Mouse (Mus musculus): Measurements from ENCODE around the gene Ces5a. TPM values are rescaled to one million over a fixed set of nuclear protein-coding genes. Genes with fewer than 3 reads are reported as not detected.
A peak's percentile ranks its signal among the peaks of the same experiment; 100 is the strongest.
"Not testable (repeated sequence)": the region's sequence is repeated elsewhere in the genome, so short reads cannot be mapped to it uniquely, and the experiment has no call there.

The Ces5a gene
- polyA plus RNA-seq (2012; rRNA removed), result 0.09 and 0.29 TPM in 2 replicates

GRCm38 (mm10) chr8:93535730-93536129 is at the start of gene Ces5a:
Gene Ces5a (minus strand): TSS chr8:93535830.
- WGBS, result 55% methylated on average over 5 of the region's 5 CpGs
- DNase-seq (ENCODE audit: low read depth, low spot score), result no peak

- no peak for DNase-seq (ENCODE audit: low read depth, low spot score)
- WGBS, result 85% methylated on average over 9 of the region's 9 CpGs
Measured at GRCm38 (mm10) chr8:93572841-93573240, 37.2 kb upstream of the Ces5a start.

GRCm38 (mm10) chr8:93572095-93572501 is 36.5 kb upstream of the Ces5a start:
- no peak for DNase-seq (ENCODE audit: low read depth, low spot score)
- WGBS, result 34% methylated on average over 2 of the region's 2 CpGs

GRCm38 (mm10) chr8:93571369-93571985 is 35.8 kb upstream of the Ces5a start:
- DNase-seq (ENCODE audit: low read depth, low spot score), result no peak
- 42% methylated on average over 9 of the region's 9 CpGs for WGBS

GRCm38 (mm10) chr8:93570186-93570530 is 34.5 kb upstream of the Ces5a start:
- 7% methylated on average over 2 of the region's 2 CpGs for WGBS
- no peak for DNase-seq (ENCODE audit: low read depth, low spot score)

- no peak for DNase-seq (ENCODE audit: low read depth, low spot score)
- 41% methylated on average over 13 of the region's 13 CpGs for whole genome bisulfite sequencing
Measured at GRCm38 (mm10) chr8:93569311-93570185, 33.9 kb upstream of the Ces5a start.

- no peak for DNase-seq (ENCODE audit: low read depth, low spot score)
- 94% methylated on average over 3 of the region's 3 CpGs for WGBS
Measured at GRCm38 (mm10) chr8:93568666-93569065, 33.0 kb upstream of the Ces5a start.

GRCm38 (mm10) chr8:93567086-93567485 is 31.5 kb upstream of the Ces5a start:
- no peak for DNase-seq (ENCODE audit: low read depth, low spot score)
- 65% methylated on average over 9 of the region's 9 CpGs for WGBS

- 64% methylated on average over 4 of the region's 4 CpGs for WGBS
- no peak for DNase-seq (ENCODE audit: low read depth, low spot score)
Measured at GRCm38 (mm10) chr8:93564634-93565033, 29.0 kb upstream of the Ces5a start.

GRCm38 (mm10) chr8:93563551-93563950 is 27.9 kb upstream of the Ces5a start:
- no peak for DNase-seq (ENCODE audit: low read depth, low spot score)
- WGBS, result 86% methylated on average over 7 of the region's 7 CpGs

- no peak for DNase-seq (ENCODE audit: low read depth, low spot score)
- WGBS, result 30% methylated on average over 6 of the region's 6 CpGs
Measured at GRCm38 (mm10) chr8:93562557-93563210, 27.1 kb upstream of the Ces5a start.

- 68% methylated on average over 3 of the region's 3 CpGs for WGBS
- DNase-seq (ENCODE audit: low read depth, low spot score), result no peak
Measured at GRCm38 (mm10) chr8:93561271-93561670, 25.6 kb upstream of the Ces5a start.

- 60% methylated on average over 2 of the region's 2 CpGs for WGBS
- DNase-seq (ENCODE audit: low read depth, low spot score), result no peak
Measured at GRCm38 (mm10) chr8:93559696-93560095, 24.1 kb upstream of the Ces5a start.

- 67% methylated on average over 3 of the region's 3 CpGs for WGBS
- no peak for DNase-seq (ENCODE audit: low read depth, low spot score)
Measured at GRCm38 (mm10) chr8:93502634-93503033, 33.0 kb downstream of the Ces5a start.

GRCm38 (mm10) chr8:93499437-93499836 is 36.2 kb downstream of the Ces5a start:
- no peak for DNase-seq (ENCODE audit: low read depth, low spot score)
- 42% methylated on average over 9 of the region's 9 CpGs for WGBS

GRCm38 (mm10) chr8:93495330-93495729 is 40.3 kb downstream of the Ces5a start:
- 16% methylated on average over 6 of the region's 6 CpGs for WGBS
- DNase-seq (ENCODE audit: low read depth, low spot score), result peak; percentile 10

- whole genome bisulfite sequencing, result 23% methylated on average over 4 of the region's 4 CpGs
- DNase-seq (ENCODE audit: low read depth, low spot score), result no peak
Measured at GRCm38 (mm10) chr8:93488743-93489142, 46.9 kb downstream of the Ces5a start.

- no peak for DNase-seq (ENCODE audit: low read depth, low spot score)
- WGBS, result 92% methylated on average over 3 of the region's 3 CpGs
Measured at GRCm38 (mm10) chr8:93478211-93478610, 57.4 kb downstream of the Ces5a start.

- WGBS, result 81% methylated on average over 16 of the region's 16 CpGs
- DNase-seq (ENCODE audit: low read depth, low spot score), result not testable (repeated sequence)
Measured at GRCm38 (mm10) chr8:93469733-93470132, 65.9 kb downstream of the Ces5a start.

GRCm38 (mm10) chr8:93454258-93454877 is 81.3 kb downstream of the Ces5a start:
- 94% methylated on average over 12 of the region's 12 CpGs for WGBS
- no peak for DNase-seq (ENCODE audit: low read depth, low spot score)
